Mouse (Mus musculus) bone marrow macrophage, adult 2 months (primary cell): ENCODE data around the gene Mast3. TPM values are rescaled to one million over a fixed set of nuclear protein-coding genes. Genes with fewer than 3 reads are reported as not detected.

Experiments
- H3K27ac ChIP-seq: 2 replicates; pipeline ENCODE4 v1.5.1; 2012; ENCODE audit warnings: low read depth, low read length; ENCODE audit not compliant: insufficient read depth
- H3K4me1 ChIP-seq: 2 replicates; pipeline ENCODE4 v1.6.1; 2012; ENCODE audit warnings: low read length; ENCODE audit not compliant: control insufficient read depth, insufficient read depth
- H3K4me3 ChIP-seq: 2 replicates; pipeline ENCODE4 v1.5.1; 2012; ENCODE audit warnings: mild to moderate bottlenecking, low read length, moderate library complexity; ENCODE audit not compliant: insufficient read depth
- CTCF ChIP-seq: IDR thresholded peaks from 2 replicates; pipeline ENCODE4 v1.5.1; 2012; ENCODE audit warnings: low read depth, mild to moderate bottlenecking, low read length, moderate library complexity
- POLR2A ChIP-seq: IDR thresholded peaks from 2 replicates; pipeline ENCODE4 v1.6.1; 2012; ENCODE audit warnings: mild to moderate bottlenecking, low read depth, low read length, borderline replicate concordance
- polyA plus RNA-seq: library from polyadenylated mRNA; stranded (reverse); fragments of >200 nt; gene quantifications from 2 replicates; pipeline ENCODE4 v1.2.4, GENCODE M21; 2012; ENCODE audit not compliant: missing spikeins, insufficient read depth, insufficient read length

The Mast3 gene
- 57.7 and 59.6 TPM in 2 replicates for polyA plus RNA-seq

GRCm38 (mm10) chr8:70804481-70805206 is at the start of gene Mast3:
Gene Mast3 (minus strand): TSS chr8:70805054.
- H3K27ac ChIP-seq = peak within 1 kb of the TSS; percentile 91
- TF ChIP-seq CTCF = no peak
- no peak for TF ChIP-seq POLR2A
- H3K4me3 ChIP-seq = peak within 1 kb of the TSS; percentile 70
- peaks cover 48% of the 10 kb centered on the region for H3K4me1 ChIP-seq

GRCm38 (mm10) chr8:70853863-70854262 is 49.0 kb upstream of the Mast3 start:
- Histone ChIP-seq H3K4me1 (peaks cover 21% of the 10 kb centered on the region), H3K4me3 (no peak overlapping the region), H3K27ac (peak overlapping the region; percentile 17; the same call in 1 of the 2 replicates)
- TF ChIP-seq POLR2A (no peak), CTCF (no peak)

- no peak overlapping the region for H3K27ac ChIP-seq
- TF ChIP-seq CTCF (no peak), POLR2A (no peak)
- no peak overlapping the region for H3K4me3 ChIP-seq
- H3K4me1 ChIP-seq = peaks cover 13% of the 10 kb centered on the region
Observed at GRCm38 (mm10) chr8:70852595-70853231, 47.9 kb upstream of the Mast3 start.

GRCm38 (mm10) chr8:70851837-70852236 is 47.0 kb upstream of the Mast3 start:
- Histone ChIP-seq H3K4me3 (no peak overlapping the region), H3K4me1 (peaks cover 13% of the 10 kb centered on the region), H3K27ac (no peak overlapping the region)
- TF ChIP-seq CTCF (no peak), POLR2A (no peak)

- H3K27ac ChIP-seq = no peak overlapping the region
- peaks cover 13% of the 10 kb centered on the region for H3K4me1 ChIP-seq
- TF ChIP-seq CTCF (no peak), POLR2A (no peak)
- H3K4me3 ChIP-seq = no peak overlapping the region
Observed at GRCm38 (mm10) chr8:70850947-70851346, 46.1 kb upstream of the Mast3 start.

- Histone ChIP-seq H3K27ac (no peak overlapping the region), H3K4me3 (no peak overlapping the region)
Observed at GRCm38 (mm10) chr8:70850132-70850845, 45.4 kb upstream of the Mast3 start.

GRCm38 (mm10) chr8:70849333-70849990 is 44.6 kb upstream of the Mast3 start:
- Histone ChIP-seq H3K27ac (no peak overlapping the region), H3K4me1 (peaks cover 9% of the 10 kb centered on the region), H3K4me3 (no peak overlapping the region)
- no peak for TF ChIP-seq POLR2A
- TF ChIP-seq CTCF = no peak

More at GRCm38 (mm10) chr8:70850132-70850845, 45.4 kb upstream of the Mast3 start:
- no peak for TF ChIP-seq POLR2A
- TF ChIP-seq CTCF = no peak
- peaks cover 13% of the 10 kb centered on the region for H3K4me1 ChIP-seq

GRCm38 (mm10) chr8:70846371-70847154 is 41.7 kb upstream of the Mast3 start:
- TF ChIP-seq POLR2A (no peak), CTCF (0 out of 2 replicates have a peak, but pooled peaks have one; percentile 8)
- no peaks in the 10 kb centered on the region for H3K4me1 ChIP-seq
- H3K4me3 ChIP-seq = no peak overlapping the region
- H3K27ac ChIP-seq = no peak overlapping the region

- no peak overlapping the region for H3K27ac ChIP-seq
Observed at GRCm38 (mm10) chr8:70845108-70845507, 40.3 kb upstream of the Mast3 start.

GRCm38 (mm10) chr8:70844523-70844922 is 39.7 kb upstream of the Mast3 start:
- Histone ChIP-seq H3K4me3 (no peak overlapping the region), H3K4me1 (peaks cover 10% of the 10 kb centered on the region), H3K27ac (no peak overlapping the region)
- TF ChIP-seq POLR2A = no peak
- peak; percentile 87 for TF ChIP-seq CTCF

More at GRCm38 (mm10) chr8:70845108-70845507, 40.3 kb upstream of the Mast3 start:
- TF ChIP-seq POLR2A = no peak
- no peak for TF ChIP-seq CTCF
- no peak overlapping the region for H3K4me3 ChIP-seq
- H3K4me1 ChIP-seq = peaks cover 9% of the 10 kb centered on the region
